Mouse (Mus musculus) heart, embryonic 15.5 days (tissue): ENCODE data around the gene Tlr4. TPM values are rescaled to one million over a fixed set of nuclear protein-coding genes. Genes with fewer than 3 reads are reported as not detected.

Experiments used
- ATAC-seq: fragments of 200-750 bp; cut with Nextera tagmentation; replicated peaks from 2 replicates; pipeline ENCODE4 v1.8.0; 2017; ENCODE audit warnings: low read depth, moderate TSS enrichment; ENCODE audit not compliant: insufficient number of reproducible peaks, insufficient read depth, low FRiP score
- H3K27ac ChIP-seq: fragments of 300-500 bp; sonication (generic); 2 replicates; pipeline ENCODE4 v1.5.1; 2015; ENCODE audit warnings: mild to moderate bottlenecking, inconsistent platforms
- H3K27me3 ChIP-seq: fragments of 300-500 bp; sonication (generic); 2 replicates; pipeline ENCODE4 v1.6.1; 2015; ENCODE audit warnings: inconsistent platforms
- H3K36me3 ChIP-seq: fragments of 300-500 bp; sonication (generic); 2 replicates; pipeline ENCODE4 v1.6.1; 2015; ENCODE audit warnings: mild to moderate bottlenecking, inconsistent platforms
- H3K4me1 ChIP-seq: fragments of 300-500 bp; sonication (generic); replicated peaks from 2 replicates; pipeline ENCODE4 v1.6.1; 2015; ENCODE audit warnings: inconsistent platforms
- H3K4me2 ChIP-seq: fragments of 300-500 bp; sonication (generic); 2 replicates; pipeline ENCODE4 v1.6.1; 2015; ENCODE audit warnings: inconsistent platforms, mild to moderate bottlenecking, moderate library complexity
- H3K4me3 ChIP-seq: fragments of 300-500 bp; sonication (generic); 2 replicates; pipeline ENCODE4 v1.5.1; 2015; ENCODE audit warnings: mild to moderate bottlenecking, inconsistent platforms
- H3K9ac ChIP-seq: fragments of 300-500 bp; sonication (generic); 2 replicates; pipeline ENCODE4 v1.6.1; 2015; ENCODE audit warnings: mild to moderate bottlenecking, inconsistent platforms
- H3K9me3 ChIP-seq: fragments of 300-500 bp; sonication (generic); replicated peaks from 2 replicates; pipeline ENCODE4 v1.6.1; 2016; ENCODE audit warnings: inconsistent platforms
- WGBS: fragments of 180-500 bp; shearing (Covaris S2); methylation state at CpG from one replicate; pipeline ENCODE4 v1.1.7; 2015; ENCODE audit warnings: mixed read lengths; 5-methylcytosine and 5-hydroxymethylcytosine counted together
- polyA plus RNA-seq: library from polyadenylated mRNA; unstranded; fragments of >200 nt; fragmentation: Nextera tagmentation; extraction: Ambion mirVana; gene quantifications from 2 replicates; pipeline ENCODE4 v1.2.1, GENCODE M21; 2015

The Tlr4 gene
- polyA plus RNA-seq, 1 experiment from 2014 or later, result 3.3 TPM

GRCm38 (mm10) chr4:66901498-66901897 is 74.1 kb downstream of the Tlr4 start:
- Histone ChIP-seq H3K4me1 (no peaks in the 10 kb centered on the region), H3K36me3 (no peaks in the 10 kb centered on the region), H3K27me3 (no peaks in the 10 kb centered on the region), H3K9me3 (no peaks in the 10 kb centered on the region), H3K4me3 (no peak overlapping the region), H3K27ac (no peak overlapping the region), H3K9ac (no peak overlapping the region), H3K4me2 (no peak overlapping the region)
- no peak for ATAC-seq

- no peak overlapping the region for H3K9ac ChIP-seq
- no peaks in the 10 kb centered on the region for H3K27me3 ChIP-seq
- ATAC-seq, result no peak
- no peaks in the 10 kb centered on the region for H3K36me3 ChIP-seq
- no peak overlapping the region for H3K27ac ChIP-seq
- H3K9me3 ChIP-seq, result no peaks in the 10 kb centered on the region
- H3K4me3 ChIP-seq, result no peak overlapping the region
- H3K4me1 ChIP-seq, result no peaks in the 10 kb centered on the region
- H3K4me2 ChIP-seq, result no peak overlapping the region
Measured at GRCm38 (mm10) chr4:66908376-66908775, 81.0 kb downstream of the Tlr4 start.

GRCm38 (mm10) chr4:66919630-66920372 is 92.4 kb downstream of the Tlr4 start:
- ATAC-seq, result no peak
- H3K4me2 ChIP-seq, result no peak overlapping the region
- H3K27ac ChIP-seq, result no peak overlapping the region
- WGBS, result 68% methylated on average over 3 of the region's 3 CpGs
- H3K36me3 ChIP-seq, result no peaks in the 10 kb centered on the region
- H3K9me3 ChIP-seq, result no peaks in the 10 kb centered on the region
- no peaks in the 10 kb centered on the region for H3K4me1 ChIP-seq
- no peak overlapping the region for H3K4me3 ChIP-seq
- no peak overlapping the region for H3K9ac ChIP-seq
- no peaks in the 10 kb centered on the region for H3K27me3 ChIP-seq

- Histone ChIP-seq H3K9ac (no peak overlapping the region), H3K4me2 (no peak overlapping the region), H3K4me1 (no peaks in the 10 kb centered on the region), H3K27me3 (no peaks in the 10 kb centered on the region), H3K4me3 (no peak overlapping the region), H3K9me3 (no peaks in the 10 kb centered on the region), H3K27ac (no peak overlapping the region), H3K36me3 (no peaks in the 10 kb centered on the region)
- WGBS, result 33% methylated on average over 3 of the region's 3 CpGs
- ATAC-seq, result no peak
Measured at GRCm38 (mm10) chr4:66923616-66924276, 96.4 kb downstream of the Tlr4 start.

GRCm38 (mm10) chr4:66926066-66926465 is 98.7 kb downstream of the Tlr4 start:
- no peaks in the 10 kb centered on the region for H3K36me3 ChIP-seq
- no peaks in the 10 kb centered on the region for H3K4me1 ChIP-seq
- no peak overlapping the region for H3K9ac ChIP-seq
- H3K27ac ChIP-seq, result no peak overlapping the region
- WGBS, result 45% methylated on average over 4 of the region's 4 CpGs
- H3K4me3 ChIP-seq, result no peak overlapping the region
- H3K27me3 ChIP-seq, result no peaks in the 10 kb centered on the region
- no peak for ATAC-seq
- H3K4me2 ChIP-seq, result no peak overlapping the region
- no peaks in the 10 kb centered on the region for H3K9me3 ChIP-seq

- no peak for ATAC-seq
Measured at GRCm38 (mm10) chr4:66927537-66928088, 100.2 kb downstream of the Tlr4 start.

GRCm38 (mm10) chr4:66938489-66939061 is 111.2 kb downstream of the Tlr4 start:
- ATAC-seq, result no peak
- no peak overlapping the region for H3K4me2 ChIP-seq
- H3K27me3 ChIP-seq, result no peaks in the 10 kb centered on the region
- H3K9ac ChIP-seq, result no peak overlapping the region
- no peak overlapping the region for H3K4me3 ChIP-seq
- no peaks in the 10 kb centered on the region for H3K4me1 ChIP-seq
- WGBS, result 70% methylated on average over 4 of the region's 4 CpGs
- no peak overlapping the region for H3K27ac ChIP-seq
- H3K36me3 ChIP-seq, result no peaks in the 10 kb centered on the region
- no peaks in the 10 kb centered on the region for H3K9me3 ChIP-seq

More at GRCm38 (mm10) chr4:66927537-66928088, 100.2 kb downstream of the Tlr4 start:
- H3K27ac ChIP-seq, result no peak overlapping the region
- H3K27me3 ChIP-seq, result no peaks in the 10 kb centered on the region
- H3K9ac ChIP-seq, result no peak overlapping the region
- H3K4me2 ChIP-seq, result no peak overlapping the region
- H3K4me1 ChIP-seq, result no peaks in the 10 kb centered on the region
- H3K4me3 ChIP-seq, result no peak overlapping the region
- 52% methylated on average over 2 of the region's 2 CpGs for WGBS
- no peaks in the 10 kb centered on the region for H3K9me3 ChIP-seq
- H3K36me3 ChIP-seq, result no peaks in the 10 kb centered on the region

- H3K36me3 ChIP-seq, result no peaks in the 10 kb centered on the region
- H3K9me3 ChIP-seq, result no peaks in the 10 kb centered on the region
- no peaks in the 10 kb centered on the region for H3K27me3 ChIP-seq
- no peak overlapping the region for H3K27ac ChIP-seq
- H3K4me1 ChIP-seq, result no peaks in the 10 kb centered on the region
- H3K9ac ChIP-seq, result no peak overlapping the region
- 68% methylated on average over 1 of the region's 1 CpGs for WGBS
- no peak for ATAC-seq
- no peak overlapping the region for H3K4me3 ChIP-seq
- H3K4me2 ChIP-seq, result no peak overlapping the region
Measured at GRCm38 (mm10) chr4:66941894-66942293, 114.5 kb downstream of the Tlr4 start.

GRCm38 (mm10) chr4:66943699-66944098 is 116.3 kb downstream of the Tlr4 start:
- Histone ChIP-seq H3K4me1 (no peaks in the 10 kb centered on the region), H3K4me2 (no peak overlapping the region)

GRCm38 (mm10) chr4:66947657-66948056 is 120.3 kb downstream of the Tlr4 start:
- no peak overlapping the region for H3K4me2 ChIP-seq
- no peaks in the 10 kb centered on the region for H3K4me1 ChIP-seq
- ATAC-seq, result no peak
- no peak overlapping the region for H3K9ac ChIP-seq
- H3K9me3 ChIP-seq, result no peaks in the 10 kb centered on the region
- WGBS, result 25% methylated on average over 1 of the region's 1 CpGs
- H3K36me3 ChIP-seq, result no peaks in the 10 kb centered on the region
- no peak overlapping the region for H3K27ac ChIP-seq
- H3K27me3 ChIP-seq, result no peaks in the 10 kb centered on the region
- no peak overlapping the region for H3K4me3 ChIP-seq

More at GRCm38 (mm10) chr4:66943699-66944098, 116.3 kb downstream of the Tlr4 start:
- Histone ChIP-seq H3K4me3 (no peak overlapping the region), H3K9ac (no peak overlapping the region), H3K27ac (no peak overlapping the region), H3K36me3 (no peaks in the 10 kb centered on the region), H3K27me3 (no peaks in the 10 kb centered on the region), H3K9me3 (no peaks in the 10 kb centered on the region)
- no peak for ATAC-seq

GRCm38 (mm10) chr4:66974918-66975317 is 147.5 kb downstream of the Tlr4 start:
- Histone ChIP-seq H3K4me1 (peaks cover 4% of the 10 kb centered on the region; the same call in 1 of the 2 replicates), H3K9ac (no peak overlapping the region), H3K36me3 (no peaks in the 10 kb centered on the region), H3K27ac (no peak overlapping the region), H3K4me3 (no peak overlapping the region), H3K4me2 (no peak overlapping the region), H3K27me3 (no peaks in the 10 kb centered on the region), H3K9me3 (no peaks in the 10 kb centered on the region)
- no peak for ATAC-seq
- 61% methylated on average over 3 of the region's 3 CpGs for WGBS
